Mouse (Mus musculus): ENCODE results near the gene Tprn. TPM values are rescaled to one million over a fixed set of nuclear protein-coding genes. Genes with fewer than 3 reads are reported as not detected.

Gene Tprn
- 10 to 100 TPM; 11.2 to 11.4 TPM for total RNA-seq (2021)
- long read RNA-seq, experiment 1, transcript Tprn-201 (4 exons, 2,787 nt), result major isoform, 10 of 11 reads
- long read RNA-seq, experiment 1, partial matches to known transcripts, result 0 of 11 reads
- long read RNA-seq, experiment 1, other reads (novel, unspliced or antisense), result 1 of 11 reads
- long read RNA-seq, experiment 2, transcript Tprn-201 (4 exons, 2,787 nt), result major isoform, 12 of 12 reads
- long read RNA-seq, experiment 2, partial matches to known transcripts, result 0 of 12 reads
- long read RNA-seq, experiment 2, other reads (novel, unspliced or antisense), result 0 of 12 reads

GRCm38 (mm10) chr2:25262291-25262767, at the start of gene Tprn:
TSS of gene Tprn (plus strand) at chr2:25262618.
- peak; percentile 96 for DNase-seq

GRCm38 (mm10) chr2:25213266-25213865, 49.1 kb upstream of the Tprn start:
- no peak for DNase-seq

GRCm38 (mm10) chr2:25214444-25214843, 48.0 kb upstream of the Tprn start, which contains the start of gene Stpg3:
TSS of gene Stpg3 (minus strand) at chr2:25214637.
- DNase-seq, result no peak

- DNase-seq, result no peak
These were observed 44.8 kb upstream of the Tprn start for GRCm38 (mm10) chr2:25217666-25218065.

- DNase-seq, result no peak
These were observed 44.0 kb upstream of the Tprn start, which contains the start of gene Fam166a for GRCm38 (mm10) chr2:25218445-25218844. TSS of gene Fam166a (plus strand) at chr2:25218745.

GRCm38 (mm10) chr2:25221331-25221772, 41.1 kb upstream of the Tprn start:
- no peak for DNase-seq

GRCm38 (mm10) chr2:25223681-25224491, 38.5 kb upstream of the Tprn start:
- DNase-seq, result peak; percentile 92

GRCm38 (mm10) chr2:25224492-25224765, 38.0 kb upstream of the Tprn start, which contains the start of gene Tubb4b:
TSS of gene Tubb4b (minus strand) at chr2:25224702.
- DNase-seq, result no peak

- DNase-seq, result peak; percentile 97
These were observed 37.4 kb upstream of the Tprn start for GRCm38 (mm10) chr2:25224766-25225752.

GRCm38 (mm10) chr2:25225811-25226379, 36.5 kb upstream of the Tprn start:
- DNase-seq, result no peak

- peak; percentile 70 for DNase-seq
These were observed 35.6 kb upstream of the Tprn start for GRCm38 (mm10) chr2:25226864-25227263.

GRCm38 (mm10) chr2:25227406-25227805, 35.0 kb upstream of the Tprn start:
- DNase-seq, result no peak

- DNase-seq, result peak; percentile 91
These were observed 34.0 kb upstream of the Tprn start for GRCm38 (mm10) chr2:25228431-25228889.

GRCm38 (mm10) chr2:25228995-25229530, 33.4 kb upstream of the Tprn start:
- DNase-seq, result no peak

GRCm38 (mm10) chr2:25229582-25229981, 32.8 kb upstream of the Tprn start:
- no peak for DNase-seq

GRCm38 (mm10) chr2:25230581-25230980, 31.8 kb upstream of the Tprn start:
- no peak for DNase-seq

- no peak for DNase-seq
These were observed 31.4 kb upstream of the Tprn start for GRCm38 (mm10) chr2:25231038-25231437.

- DNase-seq, result no peak
These were observed 29.0 kb upstream of the Tprn start for GRCm38 (mm10) chr2:25233421-25233820.

- no peak for DNase-seq
These were observed 28.4 kb upstream of the Tprn start, which contains the start of gene Slc34a3 for GRCm38 (mm10) chr2:25234050-25234449. TSS of gene Slc34a3 (minus strand) at chr2:25234364.

- DNase-seq, result no peak
These were observed 27.7 kb upstream of the Tprn start for GRCm38 (mm10) chr2:25234551-25235220.

All from adrenal gland, postnatal 10 days (tissue).